Mouse (Mus musculus) spleen, postnatal 36 days (tissue): ENCODE measurements around the gene Fbxl5.

ENCODE experiments used
- DNase-seq, 2 experiments: peaks; one replicate each; pipeline ENCODE4 v3.0.0; 2022; ENCODE audit warnings: low spot score in 2 of 2, mixed read lengths in 1 of 2

Fbxl5 gene

GRCm38 (mm10) chr5:43827366-43827765, 5.9 kb upstream of the Fbxl5 start:
- no peak for DNase-seq

DNA sequence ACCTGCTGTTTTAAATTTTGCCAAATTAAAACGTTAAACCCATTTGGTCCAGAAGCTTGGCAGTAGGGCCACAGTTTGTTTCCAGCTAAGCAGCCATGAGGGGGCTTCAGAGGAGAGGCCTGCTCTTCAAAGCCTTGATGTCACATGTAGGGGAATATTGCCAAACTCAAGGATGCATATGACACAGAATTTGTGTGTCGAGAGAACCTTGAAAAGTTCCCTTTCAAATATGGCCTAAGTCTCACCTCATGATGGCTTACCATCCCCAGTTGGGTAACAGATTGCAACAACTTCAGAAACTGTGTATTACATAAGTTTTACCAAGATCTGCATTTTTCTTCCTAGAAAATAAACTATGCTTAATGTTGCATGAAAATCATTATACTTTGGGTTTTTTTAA, 5.4 kb upstream of the Fbxl5 start:
- DNase-seq = no peak

DNA sequence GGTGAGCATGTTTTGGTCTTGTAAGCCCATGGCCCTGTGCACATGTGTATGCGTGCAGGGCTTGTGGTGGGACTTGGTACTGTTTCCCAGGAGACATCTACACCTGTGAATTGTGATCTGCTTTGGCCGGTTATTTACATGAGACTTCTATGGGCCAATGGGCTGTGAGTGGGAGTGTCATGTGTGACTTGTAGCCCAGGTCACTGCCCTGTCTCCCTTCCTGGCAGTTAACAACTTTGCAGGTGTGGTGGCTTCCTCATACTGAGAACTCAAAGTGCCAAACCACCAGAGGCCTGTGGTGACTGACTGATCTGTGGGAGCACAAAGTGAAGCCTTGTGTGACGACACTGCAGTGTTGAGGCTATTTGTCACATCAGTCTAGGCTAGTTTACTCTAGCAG, 3.1 kb upstream of the Fbxl5 start:
- peak; percentile 88 to 89 for DNase-seq

DNA sequence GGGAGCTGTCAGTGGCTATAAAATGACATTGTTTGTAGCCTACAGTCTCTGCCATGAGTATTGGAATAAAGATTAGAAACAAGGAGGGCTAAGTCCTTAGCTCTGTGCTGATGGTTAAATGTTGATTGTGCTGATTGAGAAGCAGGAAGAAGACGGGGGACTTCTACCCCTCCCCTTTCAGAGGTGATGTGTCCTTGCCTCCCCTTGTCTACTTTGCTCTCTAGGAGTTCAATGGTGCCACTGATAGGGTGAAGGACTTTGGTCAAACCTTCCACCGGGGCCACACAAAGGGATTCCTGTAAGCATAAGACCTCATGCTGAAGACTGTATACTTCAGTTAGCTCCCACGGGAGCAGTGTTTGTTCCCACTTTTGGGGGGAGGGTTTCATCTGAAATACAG, 1.4 kb upstream of the Fbxl5 start:
- no peak for DNase-seq

- DNase-seq = no peak
Observed at GRCm38 (mm10) chr5:43822199-43822598, 761 bp upstream of the Fbxl5 start.

DNA sequence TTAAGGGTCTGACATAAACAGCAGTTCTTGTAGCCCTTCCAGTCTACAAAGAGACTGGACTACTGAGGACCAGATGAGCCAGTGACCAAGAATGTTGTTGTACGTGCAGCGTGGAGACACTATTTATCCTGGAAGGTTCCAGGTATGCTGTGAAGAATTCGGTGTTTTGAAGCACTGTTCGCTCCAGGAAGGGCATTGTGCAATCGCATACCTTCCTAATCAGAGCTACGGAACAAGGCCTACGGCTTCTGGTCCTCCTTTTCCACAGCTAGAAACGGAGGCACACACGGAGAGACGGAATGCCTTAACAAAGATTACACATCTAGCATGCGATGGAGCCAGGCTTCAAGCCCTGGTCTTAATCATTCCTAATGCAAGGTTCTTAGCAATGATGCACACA, 653 bp downstream of the Fbxl5 start:
- no peak for DNase-seq

DNA sequence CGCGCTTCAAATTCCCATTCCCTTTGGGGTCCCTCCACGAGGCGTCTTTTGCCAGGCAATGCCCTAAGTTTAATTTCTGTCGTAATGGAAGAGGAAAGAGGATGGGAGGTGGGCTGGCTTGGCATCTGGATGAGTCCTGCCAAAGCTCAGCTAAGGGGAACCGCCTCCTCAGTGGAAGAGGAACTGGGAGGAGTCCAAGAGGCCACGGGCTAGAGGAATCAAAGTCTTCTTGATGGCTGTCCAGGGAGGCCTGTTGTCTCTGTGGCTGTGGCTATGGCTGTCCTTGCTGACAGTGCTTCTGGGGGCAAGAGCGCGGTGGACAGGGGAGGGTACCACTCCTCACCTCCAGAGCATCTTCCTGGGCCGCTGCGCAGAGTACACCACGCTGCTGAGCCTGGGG, 2.7 kb downstream of the Fbxl5 start, which contains the start of gene Bst1:
Gene Bst1, plus strand, starts transcription at position 191 of the 400 bp plus-strand sequence.
- DNase-seq = peak in 1 of 2 experiments; percentile 44

DNA sequence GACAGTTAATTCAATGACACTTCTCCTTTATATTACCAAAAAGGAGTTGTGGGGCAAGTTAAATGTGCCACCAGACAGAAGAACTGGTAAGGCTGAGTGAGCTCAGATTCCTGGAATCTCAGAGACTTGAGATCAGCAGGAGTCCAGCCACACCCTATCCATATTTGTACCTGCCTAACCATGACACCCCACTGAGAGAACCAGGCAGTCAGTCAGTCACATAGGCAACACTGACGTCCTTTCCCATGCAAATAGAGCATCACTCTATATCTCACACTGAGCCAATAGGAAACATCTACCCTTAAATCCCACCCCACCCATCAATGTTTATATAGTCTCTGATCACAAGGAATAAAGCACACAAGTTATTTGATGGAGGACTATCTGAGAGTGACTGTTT, 5.7 kb downstream of the Fbxl5 start:
- DNase-seq = no peak

GRCm38 (mm10) chr5:43814536-43814935, 6.9 kb downstream of the Fbxl5 start:
- no peak for DNase-seq

GRCm38 (mm10) chr5:43810427-43811062, 10.9 kb downstream of the Fbxl5 start:
- no peak for DNase-seq

DNA sequence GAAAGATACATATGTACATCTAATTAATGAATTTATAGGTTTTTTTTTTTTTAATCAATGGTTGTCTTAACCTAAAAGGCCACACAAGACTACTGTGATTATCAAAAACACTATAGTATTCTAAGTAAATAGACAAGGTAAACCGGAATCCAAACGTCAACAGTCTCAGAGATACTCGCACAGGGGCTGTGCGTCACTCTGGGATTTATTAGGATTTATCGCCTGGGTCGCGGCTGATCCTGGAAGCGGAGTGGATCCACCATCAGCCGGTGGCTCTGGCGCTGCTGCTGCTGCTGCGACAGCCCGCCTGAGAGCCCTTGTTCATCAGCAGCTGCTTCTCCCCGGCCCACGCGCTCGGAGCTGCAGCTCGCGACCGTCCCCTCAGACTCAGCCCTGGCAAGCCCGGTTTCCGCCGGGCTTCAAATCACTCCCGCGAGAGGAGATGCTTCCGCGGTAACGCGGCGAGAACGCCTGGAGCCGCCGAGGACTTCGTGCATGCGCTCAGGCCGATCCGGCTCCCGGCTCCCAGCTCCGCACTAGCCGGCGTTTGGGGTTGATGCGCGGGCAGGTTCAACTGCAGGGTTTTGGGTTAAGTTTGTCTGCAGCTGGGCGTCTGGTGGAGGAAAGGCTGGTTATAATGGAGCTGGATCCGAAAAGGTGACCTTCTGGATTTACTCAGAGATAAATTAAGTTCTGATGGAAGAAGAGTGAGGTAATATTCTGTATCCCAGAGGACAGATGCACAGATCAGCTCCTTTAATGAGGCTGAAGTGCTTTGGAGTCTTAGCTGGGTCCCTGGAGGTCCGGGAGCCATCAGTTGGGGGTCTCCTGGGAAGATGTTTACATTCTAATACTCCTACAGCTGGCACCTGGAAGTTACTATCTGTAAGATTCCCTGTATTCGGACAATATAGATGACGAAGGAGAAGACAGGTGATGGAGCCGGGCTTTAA, 13.4 kb downstream of the Fbxl5 start:
- peak; percentile 74 to 75 for DNase-seq

GRCm38 (mm10) chr5:43806914-43807313, 14.5 kb downstream of the Fbxl5 start:
- no peak for DNase-seq

- no peak for DNase-seq
Observed at GRCm38 (mm10) chr5:43806340-43806739, 15.1 kb downstream of the Fbxl5 start.

- no peak for DNase-seq
Observed at GRCm38 (mm10) chr5:43805401-43805800, 16.0 kb downstream of the Fbxl5 start.

GRCm38 (mm10) chr5:43801798-43802197, 19.6 kb downstream of the Fbxl5 start:
- DNase-seq = no peak

- no peak for DNase-seq
Observed at GRCm38 (mm10) chr5:43801253-43801652, 20.2 kb downstream of the Fbxl5 start.

- DNase-seq = no peak
Observed at GRCm38 (mm10) chr5:43800700-43801099, 20.7 kb downstream of the Fbxl5 start.

- DNase-seq = no peak
Observed at GRCm38 (mm10) chr5:43799530-43799929, 21.9 kb downstream of the Fbxl5 start.

GRCm38 (mm10) chr5:43792354-43792753, 29.1 kb downstream of the Fbxl5 start:
- no peak for DNase-seq

GRCm38 (mm10) chr5:43787976-43788752, 33.3 kb downstream of the Fbxl5 start:
- no peak for DNase-seq

DNA sequence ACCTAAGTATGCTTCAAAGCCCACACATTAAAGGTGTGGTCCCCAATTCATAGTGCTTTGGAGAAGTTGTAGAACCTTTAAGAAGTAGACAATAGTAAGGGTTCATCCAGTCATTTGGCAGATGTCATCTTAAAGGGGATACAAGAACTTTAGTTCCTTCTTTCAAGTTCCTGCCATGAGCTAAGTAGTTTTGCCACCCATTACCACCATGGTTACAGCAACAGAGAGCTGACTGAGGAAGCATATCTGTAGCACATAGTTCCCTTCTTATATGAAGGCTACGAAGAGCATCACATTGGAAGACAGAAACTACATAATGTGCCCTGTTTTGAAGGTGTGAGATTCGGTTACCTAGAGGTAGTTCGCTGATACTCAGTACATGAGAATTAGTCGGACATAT, 34.8 kb downstream of the Fbxl5 start:
- peak; percentile 29 to 50 for DNase-seq

DNA sequence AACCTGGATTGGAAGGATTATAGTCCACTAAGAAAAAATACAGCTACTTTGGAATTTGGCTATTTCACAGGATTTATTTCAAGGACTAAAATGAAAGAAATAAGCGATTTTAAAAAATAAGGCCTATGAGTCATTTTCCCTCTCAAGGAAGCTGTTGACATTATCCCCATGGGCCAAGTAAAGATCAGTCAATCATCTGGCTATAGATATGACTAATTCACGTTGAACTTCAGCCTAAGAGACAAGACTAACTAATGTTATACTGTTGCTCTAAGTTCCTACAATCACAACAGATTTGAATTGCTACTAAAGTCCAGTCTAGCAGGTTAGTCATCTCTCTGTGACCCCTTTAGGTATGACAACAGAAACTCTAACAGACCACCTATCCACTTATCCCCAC, 37.4 kb downstream of the Fbxl5 start:
- no peak for DNase-seq
